Mouse (Mus musculus): ENCODE results near the gene Vars. TPM values are rescaled to one million over a fixed set of nuclear protein-coding genes. Genes with fewer than 3 reads are reported as not detected.
"Not testable (repeated sequence)": the region's sequence is repeated elsewhere in the genome, so short reads cannot be mapped to it uniquely, and the experiment has no call there.

Gene Vars
- polyA plus RNA-seq, 1 experiment from 2014 or later = 51.6 TPM

GRCm38 (mm10) chr17:35026206-35026605 lies 25.4 kb downstream of the Vars start:
- Histone ChIP-seq H3K9me3 (ENCODE audit: control insufficient read depth, low read length) (no peaks in the 10 kb centered on the region), H3K4me3 (replicated peaks; ENCODE audit: low read length) (no peak overlapping the region), H3K4me1 (replicated peaks; ENCODE audit: control insufficient read depth, insufficient read depth, low read length) (peaks cover 7% of the 10 kb centered on the region), H3K27me3 (ENCODE audit: control insufficient read depth, insufficient read depth, low read length) (no peaks in the 10 kb centered on the region), H3K27ac (no peak overlapping the region), H3K36me3 (replicated peaks; ENCODE audit: control insufficient read depth, insufficient read depth) (no peaks in the 10 kb centered on the region), H3K4me2 (replicated peaks) (no peak overlapping the region), H3K9ac (no peak overlapping the region)
- WGBS = 75% methylated on average over 5 of the region's 5 CpGs
- DNase-seq (ENCODE audit: low spot score) = no peak
- ATAC-seq (ENCODE audit: low FRiP score) = no peak

GRCm38 (mm10) chr17:35027277-35028068 lies 26.7 kb downstream of the Vars start, which contains the start of gene Sapcd1:
Sapcd1 (minus strand) TSS chr17:35028016.
- H3K27me3 ChIP-seq (ENCODE audit: control insufficient read depth, insufficient read depth, low read length) = no peaks in the 10 kb centered on the region
- no peak within 1 kb of the TSS for H3K9ac ChIP-seq
- no peaks in the 10 kb centered on the region for H3K36me3 ChIP-seq (replicated peaks; ENCODE audit: control insufficient read depth, insufficient read depth)
- H3K4me1 ChIP-seq (replicated peaks; ENCODE audit: control insufficient read depth, insufficient read depth, low read length) = peaks cover 7% of the 10 kb centered on the region
- ATAC-seq (ENCODE audit: low FRiP score) (peak; percentile 51; the same call in 1 of the 2 replicates), DNase-seq (ENCODE audit: low spot score) (peak; percentile 35)
- peak within 1 kb of the TSS; percentile 54 for H3K27ac ChIP-seq
- WGBS = 24% methylated on average over 13 of the region's 13 CpGs
- H3K4me2 ChIP-seq (replicated peaks) = 0 out of 2 replicates have a peak within 1 kb of the TSS, but pooled peaks have one; percentile 2
- no peaks in the 10 kb centered on the region for H3K9me3 ChIP-seq (ENCODE audit: control insufficient read depth, low read length)
- H3K4me3 ChIP-seq (replicated peaks; ENCODE audit: low read length) = no peak within 1 kb of the TSS

DNA sequence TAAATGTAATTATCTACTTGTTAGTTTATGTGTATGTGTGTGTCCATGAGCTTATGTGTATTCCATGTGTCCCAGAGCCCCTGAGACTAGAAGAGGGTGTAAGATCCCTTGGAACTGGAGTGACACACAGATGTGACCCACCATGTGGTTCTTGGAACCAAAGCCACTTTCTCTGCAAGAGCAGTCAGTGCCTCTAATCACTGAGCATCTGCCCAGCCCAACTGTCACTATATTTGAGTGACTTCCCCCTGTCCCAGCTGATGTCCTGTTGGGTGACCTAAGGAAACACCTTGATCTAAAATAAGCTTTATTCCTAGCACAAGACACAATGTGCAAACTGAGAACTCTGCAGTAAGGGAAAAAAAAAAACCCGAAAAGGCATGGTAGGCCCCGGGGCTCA lies 27.5 kb downstream of the Vars start:
- Histone ChIP-seq H3K4me2 (replicated peaks) (no peak overlapping the region), H3K36me3 (replicated peaks; ENCODE audit: control insufficient read depth, insufficient read depth) (no peaks in the 10 kb centered on the region), H3K27me3 (ENCODE audit: control insufficient read depth, insufficient read depth, low read length) (no peaks in the 10 kb centered on the region), H3K9ac (no peak overlapping the region), H3K27ac (peak overlapping the region; percentile 26; the same call in 1 of the 2 replicates), H3K4me1 (replicated peaks; ENCODE audit: control insufficient read depth, insufficient read depth, low read length) (peaks cover 7% of the 10 kb centered on the region), H3K4me3 (replicated peaks; ENCODE audit: low read length) (no peak overlapping the region), H3K9me3 (ENCODE audit: control insufficient read depth, low read length) (no peaks in the 10 kb centered on the region)
- ATAC-seq (ENCODE audit: low FRiP score) (no peak), DNase-seq (ENCODE audit: low spot score) (no peak)
- WGBS = 90% methylated on average over 2 of the region's 2 CpGs

DNA sequence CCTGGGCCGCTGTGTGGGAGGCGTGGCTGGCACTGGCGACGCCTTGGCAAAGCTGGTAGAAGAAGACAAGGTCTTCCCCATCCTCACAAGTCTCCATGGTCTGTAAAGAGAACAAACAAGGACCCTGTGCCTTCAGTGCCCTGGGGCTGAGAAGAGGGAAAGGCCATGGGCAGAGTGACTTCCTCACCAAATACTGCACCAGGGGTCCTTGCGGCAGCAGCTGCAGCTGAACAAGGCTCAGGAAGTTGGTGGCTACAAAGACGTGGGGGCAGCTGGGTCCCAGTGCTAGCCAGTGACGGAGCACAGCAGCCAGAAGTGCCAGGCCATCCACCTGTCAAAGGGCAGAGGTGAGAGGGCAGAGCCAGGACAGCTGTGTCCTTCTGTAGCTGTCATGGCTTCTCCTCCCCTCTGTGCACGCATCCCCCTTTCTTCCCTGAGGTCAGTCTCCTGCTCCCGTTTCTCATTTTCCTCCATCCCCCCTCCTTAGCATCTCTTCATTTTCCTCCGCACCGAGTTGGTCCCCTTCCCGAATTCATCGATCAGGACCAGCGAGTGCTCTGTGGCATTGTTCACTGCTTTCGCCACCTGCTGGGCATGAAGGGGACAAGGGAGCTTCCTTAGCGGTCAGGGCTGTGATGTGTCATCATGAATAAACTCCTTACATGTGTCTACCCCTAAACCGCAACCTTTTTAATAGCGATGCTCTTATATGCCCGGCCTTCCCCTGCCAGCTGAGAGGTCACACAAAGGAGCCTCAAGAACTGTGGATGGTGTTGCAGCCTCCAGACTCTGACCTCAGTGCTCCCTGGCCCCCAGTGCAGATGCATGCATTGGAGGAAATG lies 29.1 kb downstream of the Vars start:
- DNase-seq (ENCODE audit: low spot score) = peak; percentile 51
- whole genome bisulfite sequencing = 26% methylated on average over 19 of the region's 19 CpGs
- H3K9me3 ChIP-seq (ENCODE audit: control insufficient read depth, low read length) = no peaks in the 10 kb centered on the region
- H3K27ac ChIP-seq = no peak overlapping the region
- peaks cover 7% of the 10 kb centered on the region for H3K4me1 ChIP-seq (replicated peaks; ENCODE audit: control insufficient read depth, insufficient read depth, low read length)
- no peak for ATAC-seq (ENCODE audit: low FRiP score)
- H3K36me3 ChIP-seq (replicated peaks; ENCODE audit: control insufficient read depth, insufficient read depth) = no peaks in the 10 kb centered on the region
- no peak overlapping the region; the same call in 1 of the 2 replicates for H3K4me3 ChIP-seq (replicated peaks; ENCODE audit: low read length)
- H3K27me3 ChIP-seq (ENCODE audit: control insufficient read depth, insufficient read depth, low read length) = no peaks in the 10 kb centered on the region
- peak overlapping the region; percentile 44 for H3K4me2 ChIP-seq (replicated peaks)
- peak overlapping the region; percentile 32; the same call in 1 of the 2 replicates for H3K9ac ChIP-seq

DNA sequence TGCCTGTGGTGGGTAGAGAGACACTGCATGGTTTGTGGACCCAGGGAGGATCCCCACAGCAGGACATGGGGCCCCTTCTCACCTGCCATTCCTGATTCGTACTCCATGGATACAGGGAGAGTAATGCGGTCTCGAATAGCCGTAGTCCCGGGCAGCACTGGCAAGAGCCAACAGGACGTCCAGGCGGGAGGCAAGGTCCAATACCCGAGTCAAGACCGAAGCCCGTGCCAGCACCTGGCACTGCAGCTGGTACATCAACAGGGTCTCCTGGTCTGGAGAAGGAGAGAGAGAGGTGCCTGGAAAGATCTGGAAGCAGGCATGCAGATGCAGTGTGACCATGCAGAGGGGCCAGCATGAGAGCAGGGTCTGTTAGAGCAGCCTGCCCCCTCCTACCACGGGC lies 30.5 kb downstream of the Vars start:
- ATAC-seq (ENCODE audit: low FRiP score) = no peak
- Histone ChIP-seq H3K4me1 (replicated peaks; ENCODE audit: control insufficient read depth, insufficient read depth, low read length) (peaks cover 7% of the 10 kb centered on the region), H3K36me3 (replicated peaks; ENCODE audit: control insufficient read depth, insufficient read depth) (no peaks in the 10 kb centered on the region), H3K4me2 (replicated peaks) (no peak overlapping the region), H3K9ac (no peak overlapping the region), H3K27ac (no peak overlapping the region), H3K9me3 (ENCODE audit: control insufficient read depth, low read length) (no peaks in the 10 kb centered on the region), H3K27me3 (ENCODE audit: control insufficient read depth, insufficient read depth, low read length) (no peaks in the 10 kb centered on the region), H3K4me3 (replicated peaks; ENCODE audit: low read length) (no peak overlapping the region)
- WGBS = 88% methylated on average over 11 of the region's 11 CpGs
- DNase-seq (ENCODE audit: low spot score) = no peak

DNA sequence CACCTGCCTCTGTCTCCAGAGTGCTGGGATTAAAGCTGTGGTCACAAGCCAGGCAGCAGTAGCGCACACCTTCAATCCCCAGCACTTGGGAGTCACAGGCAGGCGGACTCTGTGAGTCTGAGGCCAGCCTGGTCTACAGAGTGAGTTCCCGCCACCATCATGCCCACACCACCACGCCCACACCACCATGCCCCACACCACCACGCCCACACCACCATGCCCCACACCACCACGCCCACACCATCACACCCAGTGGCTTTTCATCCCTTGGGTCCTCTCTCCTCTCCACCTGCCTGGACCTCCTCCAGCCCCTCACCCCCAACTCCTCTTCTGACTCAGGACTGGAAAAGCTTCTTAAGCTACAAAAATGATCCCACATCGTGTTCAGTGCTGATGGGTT lies 31.1 kb downstream of the Vars start:
- DNase-seq (ENCODE audit: low spot score) (no peak), ATAC-seq (ENCODE audit: low FRiP score) (no peak)
- Histone ChIP-seq H3K36me3 (replicated peaks; ENCODE audit: control insufficient read depth, insufficient read depth) (no peaks in the 10 kb centered on the region), H3K9ac (no peak overlapping the region), H3K9me3 (ENCODE audit: control insufficient read depth, low read length) (no peaks in the 10 kb centered on the region), H3K4me1 (replicated peaks; ENCODE audit: control insufficient read depth, insufficient read depth, low read length) (peaks cover 7% of the 10 kb centered on the region), H3K27ac (no peak overlapping the region), H3K4me3 (replicated peaks; ENCODE audit: low read length) (no peak overlapping the region), H3K4me2 (replicated peaks) (no peak overlapping the region), H3K27me3 (ENCODE audit: control insufficient read depth, insufficient read depth, low read length) (no peaks in the 10 kb centered on the region)
- WGBS = 93% methylated on average over 7 of the region's 7 CpGs

DNA sequence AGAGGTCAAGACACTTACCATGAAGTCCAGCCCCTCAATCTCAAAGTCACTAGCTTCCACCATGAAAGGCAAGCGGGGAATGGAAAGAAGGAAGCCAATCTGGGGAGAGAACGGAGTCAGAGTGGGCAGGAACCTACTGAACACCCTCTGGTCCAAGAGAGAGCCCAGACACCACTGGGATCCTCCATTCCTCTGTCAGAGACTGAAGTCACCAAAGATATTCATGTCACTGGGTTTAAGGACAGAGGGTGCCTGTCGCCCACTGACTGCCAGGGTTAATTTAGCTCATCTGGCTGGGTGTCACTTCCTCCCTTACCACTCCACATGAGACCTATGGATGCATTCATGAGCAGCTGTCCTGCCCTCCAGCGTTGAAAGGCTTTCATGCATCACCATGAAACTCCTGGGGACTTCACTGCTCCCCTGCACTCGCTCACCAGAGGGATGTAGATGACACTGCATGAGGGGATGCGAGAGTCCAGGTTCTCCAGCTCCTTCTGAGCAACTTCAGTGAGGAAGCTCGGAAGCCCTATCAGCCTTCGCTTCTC lies 31.6 kb downstream of the Vars start:
- Histone ChIP-seq H3K4me3 (replicated peaks; ENCODE audit: low read length) (no peak overlapping the region), H3K9ac (no peak overlapping the region), H3K27me3 (ENCODE audit: control insufficient read depth, insufficient read depth, low read length) (no peaks in the 10 kb centered on the region)

GRCm38 (mm10) chr17:35033703-35034102 lies 32.9 kb downstream of the Vars start:
- not testable (repeated sequence) for H3K27me3 ChIP-seq (ENCODE audit: control insufficient read depth, insufficient read depth, low read length); H3K36me3 ChIP-seq (replicated peaks; ENCODE audit: control insufficient read depth, insufficient read depth); DNase-seq (ENCODE audit: low spot score); H3K4me1 ChIP-seq (replicated peaks; ENCODE audit: control insufficient read depth, insufficient read depth, low read length); H3K27ac ChIP-seq; H3K9ac ChIP-seq; H3K9me3 ChIP-seq (ENCODE audit: control insufficient read depth, low read length); ATAC-seq (ENCODE audit: low FRiP score); H3K4me3 ChIP-seq (replicated peaks; ENCODE audit: low read length); H3K4me2 ChIP-seq (replicated peaks)
- WGBS = 82% methylated on average over 1 of the region's 1 CpGs

More for the DNA sequence above, 31.6 kb downstream of the Vars start:
- no peak overlapping the region for H3K27ac ChIP-seq
- H3K4me1 ChIP-seq (replicated peaks; ENCODE audit: control insufficient read depth, insufficient read depth, low read length) = peaks cover 6% of the 10 kb centered on the region
- DNase-seq (ENCODE audit: low spot score) = no peak
- H3K9me3 ChIP-seq (ENCODE audit: control insufficient read depth, low read length) = no peaks in the 10 kb centered on the region
- no peak overlapping the region for H3K4me2 ChIP-seq (replicated peaks)
- no peak for ATAC-seq (ENCODE audit: low FRiP score)
- H3K36me3 ChIP-seq (replicated peaks; ENCODE audit: control insufficient read depth, insufficient read depth) = no peaks in the 10 kb centered on the region
- 71% methylated on average over 8 of the region's 8 CpGs for WGBS

GRCm38 (mm10) chr17:35034896-35035295 lies 34.1 kb downstream of the Vars start:
- Histone ChIP-seq H3K9ac (no peak overlapping the region), H3K4me3 (replicated peaks; ENCODE audit: low read length) (no peak overlapping the region), H3K27me3 (ENCODE audit: control insufficient read depth, insufficient read depth, low read length) (no peaks in the 10 kb centered on the region), H3K9me3 (ENCODE audit: control insufficient read depth, low read length) (no peaks in the 10 kb centered on the region), H3K27ac (no peak overlapping the region), H3K36me3 (replicated peaks; ENCODE audit: control insufficient read depth, insufficient read depth) (no peaks in the 10 kb centered on the region), H3K4me2 (replicated peaks) (no peak overlapping the region), H3K4me1 (replicated peaks; ENCODE audit: control insufficient read depth, insufficient read depth, low read length) (peaks cover 1% of the 10 kb centered on the region; the same call in 1 of the 2 replicates)
- 76% methylated on average over 6 of the region's 6 CpGs for WGBS
- DNase-seq (ENCODE audit: low spot score) (no peak), ATAC-seq (ENCODE audit: low FRiP score) (no peak)
